Mouse (Mus musculus) erythroblast, adult 5-6 weeks (primary cell): Measurements from ENCODE around the gene Hs3st3a1. TPM values are rescaled to one million over a fixed set of nuclear protein-coding genes. Genes with fewer than 3 reads are reported as not detected.

Experiments used
- ATAC-seq: replicated peaks from 2 replicates; pipeline ENCODE4 v1.8.0; 2016; ENCODE audit warnings: moderate number of reproducible peaks, mild to moderate bottlenecking, moderate TSS enrichment, inconsistent platforms; ENCODE audit not compliant: poor library complexity, low FRiP score, severe bottlenecking
- total RNA-seq, 2 experiments: library from RNA; stranded (forward) in 1 of 2; stranded (reverse) in 1 of 2; fragments of 150-400 nt in 1 of 2; fragments of 200-764, 138-1000 nt in 1 of 2; gene quantifications; 2 replicates each; pipeline versions ENCODE4 v1.2.3 to v1.2.4; 2015 to 2017; ENCODE audit warnings: low replicate concordance in 2 of 2

Hs3st3a1 gene
- total RNA-seq, 2 experiments from 2014 or later: not detected

DNA sequence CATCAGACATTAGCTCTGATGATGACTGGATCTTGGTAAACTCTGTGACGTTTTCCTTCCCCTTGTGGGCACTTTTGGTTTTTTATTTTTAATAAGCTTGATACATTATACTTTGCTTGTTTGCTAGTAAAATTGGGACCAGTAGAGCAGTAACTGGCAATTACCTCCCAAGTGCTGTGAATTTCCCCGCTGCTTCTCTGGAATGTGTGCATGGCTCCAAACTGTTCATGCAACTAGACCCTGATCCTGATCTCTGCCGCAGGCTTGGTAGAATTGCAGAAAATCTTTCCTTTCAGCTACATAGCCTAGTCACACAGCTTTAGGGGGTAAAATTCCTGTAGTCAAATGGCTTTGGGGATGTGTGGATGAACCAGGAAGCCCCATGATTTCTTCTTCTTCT, 38.5 kb downstream of the Hs3st3a1 start:
- ATAC-seq: no peak

GRCm38 (mm10) chr11:64481445-64481844, 46.3 kb downstream of the Hs3st3a1 start:
- no peak for ATAC-seq

GRCm38 (mm10) chr11:64489587-64490433, 54.7 kb downstream of the Hs3st3a1 start:
- no peak for ATAC-seq

- no peak for ATAC-seq
Measured at GRCm38 (mm10) chr11:64494448-64494847, 59.3 kb downstream of the Hs3st3a1 start.

DNA sequence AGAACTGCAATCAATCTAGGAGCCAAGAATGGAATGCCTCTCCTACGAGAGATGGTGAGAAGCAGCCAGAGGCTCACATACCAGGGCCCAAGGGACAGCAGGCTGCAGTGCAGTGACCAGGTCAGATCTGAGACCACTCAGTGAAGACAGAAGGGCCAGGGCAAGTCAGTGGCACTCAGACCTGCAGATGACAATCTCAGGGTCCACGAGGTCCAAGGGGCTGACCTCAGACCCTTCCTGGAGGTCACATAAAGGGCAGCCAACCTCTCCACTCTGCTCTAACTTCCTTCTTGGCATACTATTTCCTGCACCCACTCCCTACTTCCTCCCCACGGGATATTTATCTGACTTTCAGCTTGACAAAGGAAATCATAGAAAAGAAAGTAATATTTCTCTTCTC, 60.8 kb downstream of the Hs3st3a1 start:
- no peak for ATAC-seq

DNA sequence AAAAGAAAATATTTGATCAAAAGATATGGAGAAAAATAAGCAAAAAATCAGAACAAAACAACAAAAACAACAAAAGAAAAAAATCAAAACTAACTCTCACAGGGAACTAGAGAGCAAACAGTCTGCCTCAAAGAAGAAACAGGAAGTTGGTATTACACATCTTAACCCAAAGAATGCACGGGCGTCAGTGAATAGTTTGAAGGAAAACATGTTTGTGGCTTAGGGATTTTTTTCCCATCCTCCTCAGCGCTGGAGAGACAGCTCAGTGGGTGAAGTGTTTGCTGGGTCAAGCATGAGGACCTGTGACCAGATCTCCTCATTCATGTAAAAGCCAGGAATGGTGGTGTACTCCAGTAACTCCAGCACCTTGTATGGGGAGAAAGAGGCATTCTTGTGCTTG, 61.5 kb downstream of the Hs3st3a1 start:
- ATAC-seq: no peak

GRCm38 (mm10) chr11:64500536-64501112, 65.5 kb downstream of the Hs3st3a1 start:
- no peak for ATAC-seq

- ATAC-seq: no peak
Measured at GRCm38 (mm10) chr11:64503040-64503439, 67.9 kb downstream of the Hs3st3a1 start.

- ATAC-seq: no peak
Measured at GRCm38 (mm10) chr11:64505924-64506323, 70.8 kb downstream of the Hs3st3a1 start.

- no peak for ATAC-seq
Measured at GRCm38 (mm10) chr11:64507024-64507423, 71.9 kb downstream of the Hs3st3a1 start.

DNA sequence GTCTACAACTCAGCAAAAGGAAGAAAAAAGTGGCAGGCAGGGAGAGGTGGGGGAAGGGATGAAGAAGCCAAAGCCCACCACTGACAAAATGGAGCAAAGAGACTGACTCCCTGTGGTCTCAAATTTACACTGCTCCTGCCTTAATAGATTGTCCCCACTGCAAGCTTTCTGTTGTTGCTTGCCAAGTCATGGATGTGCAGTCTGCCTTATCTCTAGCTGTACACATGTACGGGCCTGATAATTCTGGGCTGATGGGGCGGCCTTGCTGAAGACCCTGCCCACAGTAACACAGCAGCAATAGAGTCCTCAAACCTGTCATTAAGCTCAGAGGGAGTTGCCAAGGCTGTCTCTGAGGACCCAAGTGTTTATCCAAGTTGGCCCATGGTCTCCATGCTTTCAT, 74.0 kb downstream of the Hs3st3a1 start:
- no peak for ATAC-seq

DNA sequence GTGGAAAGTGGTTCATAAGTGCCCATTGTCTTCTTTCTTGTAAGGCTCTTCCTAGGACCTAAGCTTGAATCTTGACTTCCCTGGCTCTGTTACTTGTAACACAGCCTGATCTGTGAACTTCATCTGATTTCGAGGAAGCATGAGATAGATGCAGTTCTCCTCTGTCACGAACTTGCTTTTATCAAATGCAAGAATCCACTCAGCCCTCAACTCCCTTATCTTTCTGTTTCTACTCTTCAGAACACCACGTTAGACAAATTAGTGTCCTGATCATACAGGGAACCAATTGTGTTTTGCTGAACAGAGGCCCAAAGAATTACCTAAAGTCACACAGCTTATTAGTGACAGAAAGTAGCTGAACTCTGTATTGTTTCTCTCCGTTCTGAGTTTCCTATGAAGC, 77.2 kb downstream of the Hs3st3a1 start:
- no peak for ATAC-seq

DNA sequence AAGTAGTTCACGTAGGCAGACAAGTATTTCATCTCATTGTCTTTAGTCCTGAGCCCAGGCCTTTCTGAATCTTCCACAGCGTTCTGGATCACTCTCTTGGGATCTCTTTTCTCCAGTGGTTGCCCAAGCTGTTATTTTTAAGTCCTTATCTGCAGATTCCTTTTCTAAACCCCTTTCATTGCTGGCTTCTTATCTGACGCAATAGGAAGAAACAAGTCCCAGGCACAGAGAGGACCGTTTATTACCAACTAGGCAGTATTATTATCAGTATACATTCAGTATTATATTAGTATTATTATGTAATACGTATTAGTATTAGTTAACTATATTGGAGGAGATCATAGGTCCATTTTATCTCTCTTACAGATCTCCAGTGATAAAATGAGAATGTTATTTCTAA, 78.3 kb downstream of the Hs3st3a1 start:
- ATAC-seq: no peak

- no peak for ATAC-seq
Measured at GRCm38 (mm10) chr11:64516712-64517589, 81.8 kb downstream of the Hs3st3a1 start.

GRCm38 (mm10) chr11:64518146-64518841, 83.2 kb downstream of the Hs3st3a1 start:
- no peak for ATAC-seq

- no peak for ATAC-seq
Measured at GRCm38 (mm10) chr11:64523993-64524570, 89.0 kb downstream of the Hs3st3a1 start.

GRCm38 (mm10) chr11:64537230-64537629, 102.1 kb downstream of the Hs3st3a1 start:
- no peak for ATAC-seq

- ATAC-seq: no peak
Measured at GRCm38 (mm10) chr11:64541866-64542265, 106.7 kb downstream of the Hs3st3a1 start.

DNA sequence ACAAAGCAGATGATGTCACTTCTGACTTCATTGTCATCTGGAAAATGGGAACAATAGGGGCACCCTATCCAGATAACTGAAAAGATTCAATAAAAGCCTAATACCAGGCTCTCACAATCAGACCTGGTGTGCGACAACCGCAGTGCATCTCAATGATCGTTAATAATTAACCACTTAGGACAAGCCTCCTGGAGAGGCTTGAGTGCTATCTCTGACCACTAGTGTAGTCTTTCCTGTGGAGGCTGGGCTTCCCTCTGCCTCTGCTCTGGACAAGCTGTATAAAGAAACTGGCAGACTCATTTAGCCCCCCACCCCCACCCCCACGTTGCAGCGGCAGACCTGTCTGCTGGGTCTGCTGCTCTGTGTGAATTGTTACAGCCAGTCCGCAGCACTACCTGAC, 107.2 kb downstream of the Hs3st3a1 start:
- ATAC-seq: no peak
